Mouse (Mus musculus) layer of hippocampus, postnatal 36 days (tissue): Measurements from ENCODE around the gene Abl2. TPM values are rescaled to one million over a fixed set of nuclear protein-coding genes. Genes with fewer than 3 reads are reported as not detected.
"Not testable (repeated sequence)": the region's sequence is repeated elsewhere in the genome, so short reads cannot be mapped to it uniquely, and the experiment has no call there.

Experiments
- DNase-seq, 2 experiments: peaks; one replicate each; pipeline ENCODE4 v3.0.0; 2022
- total RNA-seq, 2 experiments: library from RNA; stranded (reverse); gene quantifications; 2 replicates each; pipeline ENCODE4 v1.2.3; 2021

The Abl2 gene
- total RNA-seq, 2 experiments from 2014 or later: 89.1 to 89.3 TPM

DNA sequence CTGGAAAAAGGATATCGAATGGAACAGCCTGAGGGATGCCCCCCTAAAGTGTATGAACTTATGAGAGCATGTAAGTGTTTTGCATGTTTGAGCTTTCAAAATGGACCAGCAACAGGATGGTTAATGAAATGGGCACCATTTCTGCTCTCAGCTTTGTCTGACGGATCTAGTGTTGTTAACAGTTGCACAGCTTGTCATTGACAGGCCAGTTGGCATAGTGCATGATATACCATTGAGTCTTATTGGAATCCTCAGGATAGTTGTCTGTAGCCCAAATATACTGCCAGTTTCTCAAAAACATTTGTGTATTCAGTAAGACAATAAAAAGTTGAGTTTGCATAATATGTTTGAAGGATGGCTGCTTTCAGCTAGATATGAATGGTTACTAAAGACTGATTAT is 76.6 kb downstream of the Abl2 start:
- no peak for DNase-seq

DNA sequence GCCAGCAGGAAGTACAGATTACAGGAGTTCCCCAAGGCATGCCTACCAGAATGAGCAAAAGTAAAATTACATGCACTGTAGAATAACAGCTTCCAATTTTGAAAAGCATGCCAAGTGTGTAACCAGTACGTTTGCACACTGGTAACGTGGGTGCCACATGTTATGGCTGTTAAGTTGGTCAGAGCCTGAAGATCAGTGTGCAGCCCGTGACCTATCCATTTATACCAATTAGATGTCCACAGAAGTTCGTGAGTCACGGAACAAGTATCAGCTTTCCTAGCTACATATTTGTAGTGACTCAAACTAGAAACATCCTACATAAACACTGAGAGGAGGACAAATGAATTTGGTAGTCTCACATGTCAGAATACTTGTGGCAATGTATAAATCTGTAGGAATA is 80.9 kb downstream of the Abl2 start:
- DNase-seq: no peak

DNA sequence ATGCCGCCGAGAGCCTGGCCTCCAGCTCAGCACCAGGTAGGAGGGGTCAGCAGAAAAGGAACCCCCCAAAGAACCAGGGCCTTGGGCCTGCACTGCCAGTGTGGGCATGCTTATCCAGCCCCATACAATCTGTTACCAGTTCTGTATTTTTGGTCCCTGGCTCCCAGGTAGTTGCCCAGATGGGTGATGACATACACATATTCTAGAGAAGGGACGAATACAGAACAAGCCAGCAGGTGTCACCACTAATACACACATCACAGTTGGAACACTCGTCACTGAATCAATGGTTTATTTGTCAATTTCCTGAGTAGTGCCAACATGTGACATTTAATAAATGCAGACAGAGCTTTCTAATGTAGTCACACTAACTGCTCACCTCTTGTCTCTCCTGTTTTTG is 82.0 kb downstream of the Abl2 start:
- DNase-seq: no peak

DNA sequence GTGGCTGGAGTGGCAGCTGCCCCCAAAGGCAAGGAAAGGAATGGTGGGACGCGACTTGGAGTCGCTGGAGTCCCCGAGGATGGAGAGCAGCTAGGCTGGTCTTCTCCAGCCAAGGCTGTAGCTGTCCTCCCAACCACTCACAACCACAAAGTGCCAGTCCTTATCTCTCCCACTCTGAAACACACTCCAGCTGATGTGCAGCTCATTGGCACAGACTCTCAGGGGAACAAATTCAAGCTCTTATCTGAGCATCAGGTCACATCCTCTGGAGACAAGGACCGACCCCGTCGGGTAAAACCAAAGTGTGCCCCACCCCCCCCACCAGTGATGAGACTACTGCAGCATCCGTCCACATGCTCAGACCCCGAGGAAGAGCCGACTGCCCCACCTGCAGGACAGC is 83.2 kb downstream of the Abl2 start:
- DNase-seq: no peak

DNA sequence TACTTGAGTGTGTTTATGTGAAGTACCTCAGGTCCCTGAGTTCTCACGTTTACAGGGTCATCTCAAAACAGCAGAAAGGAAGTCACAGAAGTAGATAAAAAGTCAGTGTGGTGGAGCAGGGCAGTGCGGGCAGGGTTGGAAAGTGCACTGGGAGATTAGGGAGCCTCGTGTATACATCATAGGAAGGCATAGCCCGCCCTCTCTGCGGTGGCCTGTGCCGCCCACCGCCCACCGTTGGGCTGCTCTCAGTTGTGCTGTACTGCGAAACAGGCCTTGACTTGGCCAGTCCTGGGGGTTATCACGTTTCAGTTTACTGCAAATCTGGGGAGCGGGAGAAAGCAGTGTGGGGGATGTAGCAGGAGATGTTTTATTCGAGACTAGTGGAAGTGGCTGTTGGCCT is 84.2 kb downstream of the Abl2 start:
- DNase-seq: no peak

DNA sequence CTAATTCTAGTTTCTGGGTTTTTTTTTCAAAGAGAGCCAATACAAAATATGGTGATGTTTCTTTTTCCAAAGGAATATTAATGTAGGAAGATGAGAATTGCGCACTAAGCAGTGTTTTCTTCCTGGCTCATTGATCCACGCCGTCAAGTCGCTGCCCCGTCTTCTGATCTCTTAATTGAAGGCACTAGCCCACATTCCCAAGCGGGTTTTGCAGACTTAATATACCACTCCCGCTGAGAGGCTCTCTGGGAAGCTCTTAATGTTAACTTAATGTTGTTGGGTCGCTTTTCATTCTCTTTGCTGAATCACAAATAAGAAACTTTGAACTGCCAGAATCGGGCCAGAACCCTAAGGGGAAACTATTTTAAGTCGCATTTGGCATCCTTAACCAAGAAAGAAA is 85.5 kb downstream of the Abl2 start:
- DNase-seq: no peak

DNA sequence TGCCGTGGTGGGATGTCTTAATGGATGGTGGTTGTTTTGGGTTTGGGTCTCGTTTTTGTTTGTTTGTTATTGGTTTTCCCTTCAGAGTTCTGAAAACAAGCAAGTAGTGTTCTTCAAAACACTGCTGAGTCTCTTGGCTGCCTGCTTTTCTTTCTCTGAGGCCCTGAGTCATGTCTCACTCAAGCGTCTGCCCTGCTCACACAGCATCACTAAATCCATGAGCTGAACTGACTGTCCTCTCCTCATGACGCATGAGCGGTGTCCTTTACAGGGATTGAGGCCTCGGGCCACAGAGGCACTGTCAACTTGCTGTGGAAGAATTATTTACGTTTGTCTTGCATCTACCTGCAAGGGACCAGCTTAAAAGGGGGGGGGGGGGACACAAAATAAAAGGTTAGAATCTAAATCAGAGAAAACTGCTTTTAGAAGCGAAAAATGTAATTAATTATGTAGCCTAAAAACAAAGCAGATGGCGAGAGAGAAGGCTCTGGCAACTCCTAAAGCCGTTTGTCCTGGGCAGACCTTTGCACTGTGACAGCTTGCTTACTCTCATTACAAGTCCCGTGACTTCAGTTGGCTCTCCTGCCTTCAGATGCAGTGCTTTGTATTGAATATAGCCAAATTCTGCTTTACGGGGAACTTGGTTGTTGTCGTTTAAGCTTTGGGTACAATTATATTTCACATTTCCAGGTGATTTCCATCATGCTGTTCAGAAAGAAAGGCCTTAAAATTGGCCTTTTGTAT is 86.4 kb downstream of the Abl2 start:
- DNase-seq: no peak

DNA sequence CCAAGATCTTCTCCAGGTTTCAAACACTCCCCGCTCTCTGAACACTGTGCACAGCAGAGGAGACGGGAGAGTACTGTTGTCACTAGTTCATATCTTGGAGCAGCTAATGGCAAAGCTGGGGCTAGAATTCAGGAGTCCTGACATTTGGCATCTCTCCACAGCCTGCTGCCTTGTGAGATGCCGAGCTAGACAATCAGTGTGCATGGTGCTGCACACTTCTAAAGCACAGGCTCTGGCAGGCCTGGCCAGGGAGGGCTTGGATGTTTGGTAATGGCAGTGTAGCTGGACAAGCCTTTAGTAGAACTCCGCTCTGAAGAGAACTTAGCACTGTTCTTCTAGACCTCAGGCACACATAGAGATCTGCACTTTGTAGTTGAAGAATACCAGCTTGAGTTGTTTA is 87.4 kb downstream of the Abl2 start:
- DNase-seq: no peak

DNA sequence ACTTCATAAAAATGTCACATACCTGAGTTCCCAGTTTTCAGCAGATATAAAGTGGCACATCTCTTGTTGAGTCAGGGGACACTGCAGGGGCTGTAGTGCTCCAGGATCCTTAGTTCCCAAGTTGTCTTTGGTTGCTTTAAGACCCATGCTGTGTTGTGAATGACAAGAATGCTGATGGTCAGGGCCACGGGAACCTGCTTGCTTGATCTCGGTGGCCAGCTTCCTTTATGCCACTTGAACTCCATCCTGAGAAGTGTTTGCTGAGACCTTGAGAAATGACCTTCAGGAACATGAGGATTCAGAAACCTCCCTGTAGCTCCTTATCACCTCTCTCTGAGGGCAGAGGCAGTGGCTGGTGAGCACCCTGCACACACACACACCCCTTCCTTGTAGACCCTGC is 90.1 kb downstream of the Abl2 start:
- no peak for DNase-seq

DNA sequence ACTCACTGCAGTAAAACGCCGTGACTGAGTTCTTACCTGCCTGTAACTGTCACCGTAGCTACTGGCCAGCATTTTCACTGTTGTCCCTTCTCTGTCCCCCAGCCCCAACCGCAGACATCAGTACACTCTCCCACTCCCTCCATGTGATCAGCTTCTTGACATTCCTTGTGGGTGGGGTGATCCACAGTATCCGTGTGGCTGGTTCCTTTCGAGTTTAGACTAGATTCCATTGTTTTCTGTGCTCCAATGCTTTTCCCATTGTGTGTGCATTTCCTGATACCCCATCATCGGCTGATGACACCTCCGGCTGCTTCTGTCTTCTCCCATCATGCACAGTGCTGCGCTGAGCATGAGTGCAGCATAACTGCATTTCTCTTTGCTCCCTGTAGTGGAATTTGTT is 92.0 kb downstream of the Abl2 start:
- no peak for DNase-seq

DNA sequence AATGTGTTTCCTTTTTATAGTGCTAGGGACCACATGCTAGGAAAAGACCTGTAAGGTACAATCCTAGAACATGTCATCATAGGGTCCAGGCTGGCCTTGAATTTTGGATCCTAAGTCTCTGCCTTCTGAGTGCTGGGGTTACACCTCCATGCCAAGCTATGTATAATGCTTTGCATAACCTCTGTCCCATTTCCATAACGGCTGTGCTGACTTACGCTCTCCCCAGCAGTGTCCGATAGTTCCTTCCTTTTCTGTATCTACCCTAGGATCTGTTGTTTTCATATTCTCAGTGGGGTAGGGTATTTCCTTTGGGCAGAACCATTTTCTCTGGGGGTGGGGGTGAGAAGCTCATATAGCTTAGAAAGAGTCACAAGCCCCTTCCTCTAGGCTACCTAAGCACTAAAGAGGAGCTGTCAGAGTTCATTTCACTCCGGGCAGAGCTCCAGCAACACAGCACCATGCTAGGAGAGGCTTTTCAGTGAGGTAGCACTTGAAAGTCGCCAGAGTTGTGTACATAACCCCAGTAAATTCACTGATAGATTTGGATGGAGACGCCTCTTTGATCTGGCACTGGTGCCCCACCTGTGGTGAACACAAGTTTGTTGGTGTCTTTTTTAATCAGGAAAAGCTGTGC is 93.7 kb downstream of the Abl2 start:
- DNase-seq: no peak

DNA sequence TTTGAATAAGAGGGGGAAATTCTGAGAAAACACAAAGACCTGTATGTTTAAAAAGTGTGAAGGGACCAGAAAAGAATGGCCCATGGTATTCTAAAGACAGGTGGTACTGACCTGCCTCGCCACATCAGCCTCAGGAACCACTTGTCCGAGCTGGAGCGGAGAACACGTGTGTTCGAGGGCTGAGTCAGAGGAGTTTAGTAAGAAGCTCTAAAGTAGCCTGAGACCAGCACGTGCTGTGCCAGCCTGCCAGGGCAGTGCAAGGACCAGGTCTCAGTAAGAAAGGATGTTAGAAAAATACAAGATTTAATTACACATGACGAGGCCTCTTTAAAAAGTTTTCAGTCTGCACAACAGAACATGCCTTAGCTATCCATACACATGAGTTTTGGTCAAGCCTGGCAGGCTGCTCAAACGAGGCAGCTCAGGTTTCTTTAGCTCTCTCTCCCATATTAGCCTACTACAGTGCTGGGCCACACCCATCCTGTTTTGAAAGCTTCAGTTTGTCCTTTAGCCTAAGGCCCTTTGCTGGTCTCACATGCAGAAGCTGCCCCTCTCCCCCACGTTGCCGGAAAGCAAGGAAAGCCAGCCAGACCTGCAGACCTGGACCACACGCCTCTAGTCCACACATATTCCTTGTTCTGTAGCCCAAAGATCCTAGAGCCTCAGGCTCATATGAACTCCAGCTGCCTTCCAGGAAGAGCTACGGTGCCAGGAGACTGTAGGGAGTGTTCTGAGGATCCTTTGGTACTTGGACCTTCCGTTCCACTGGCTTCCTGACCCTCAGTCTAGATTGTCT is 96.3 kb downstream of the Abl2 start:
- no peak for DNase-seq

DNA sequence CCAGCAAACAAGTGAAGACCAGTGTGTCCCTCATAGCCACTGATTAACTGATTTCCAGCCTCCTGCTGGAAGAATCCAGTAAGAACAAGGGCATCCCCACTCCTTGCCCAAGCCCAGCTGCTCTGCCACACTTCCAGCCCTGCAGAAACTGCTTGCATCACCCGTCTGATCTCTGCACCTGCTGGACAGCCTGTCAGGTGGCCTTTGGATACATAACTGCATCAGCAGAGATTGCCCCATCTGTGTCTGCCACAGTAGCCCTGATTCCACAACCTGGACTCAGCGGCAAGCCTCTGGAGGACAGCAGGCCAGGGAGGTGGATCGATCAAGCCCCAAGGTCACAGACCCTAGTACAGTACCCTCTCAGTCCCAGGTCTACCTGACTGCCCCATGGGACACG is 98.9 kb downstream of the Abl2 start:
- DNase-seq: no peak

DNA sequence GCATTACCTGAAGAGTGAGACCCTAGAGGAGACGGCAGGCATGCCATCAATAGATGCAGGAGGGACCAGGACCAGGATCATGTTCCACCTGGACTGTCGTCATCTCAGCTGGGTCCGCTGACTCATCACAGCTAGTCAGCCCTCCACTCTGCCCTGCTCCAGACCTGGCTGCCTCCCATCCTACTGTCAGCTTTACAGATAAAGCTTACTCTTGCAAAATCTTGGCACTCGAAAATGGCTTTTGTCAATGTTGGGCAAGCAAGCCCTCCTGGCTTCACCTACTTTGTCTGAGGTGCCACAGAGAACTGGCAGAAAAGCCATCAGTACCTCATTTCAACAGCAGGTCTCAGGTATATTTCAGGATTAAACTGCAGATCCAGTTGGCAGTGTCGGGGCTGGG is 100.1 kb downstream of the Abl2 start:
- no peak for DNase-seq

DNA sequence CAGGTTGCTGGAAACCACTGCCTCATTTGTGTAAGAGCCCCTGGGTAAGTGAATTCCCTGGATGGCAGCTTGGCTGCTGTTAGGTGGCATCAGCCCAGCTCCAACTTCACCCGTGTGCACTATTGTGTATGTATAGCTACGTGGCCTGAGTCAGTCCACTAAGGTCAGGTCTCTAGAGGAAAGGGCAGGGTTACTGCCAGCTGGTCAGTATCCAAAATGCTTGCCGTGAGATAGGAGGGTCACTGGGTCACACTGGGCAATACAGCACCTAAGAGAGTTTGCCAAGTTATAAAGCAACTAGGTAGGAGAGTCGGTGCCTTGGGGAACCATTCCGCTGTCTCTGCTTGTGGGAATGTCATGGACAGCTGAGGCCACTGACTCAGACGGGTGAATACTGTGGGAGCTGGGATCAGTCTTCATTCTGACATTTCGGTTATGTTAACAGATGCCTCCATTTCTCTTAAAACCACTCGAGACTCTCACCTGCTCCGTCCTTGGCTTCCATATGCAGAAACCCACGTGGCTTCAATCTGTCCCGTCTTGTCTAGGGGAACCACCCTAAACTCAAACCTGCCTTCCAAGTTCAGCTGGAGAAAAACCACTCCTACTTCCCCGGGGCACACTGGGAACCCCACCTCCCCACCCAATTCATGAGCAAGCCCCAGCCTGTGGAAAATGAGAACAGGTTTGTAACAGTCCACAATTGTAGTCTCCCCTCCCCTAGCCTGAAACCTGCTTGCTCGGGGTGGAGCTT is 101.5 kb downstream of the Abl2 start:
- no peak for DNase-seq

DNA sequence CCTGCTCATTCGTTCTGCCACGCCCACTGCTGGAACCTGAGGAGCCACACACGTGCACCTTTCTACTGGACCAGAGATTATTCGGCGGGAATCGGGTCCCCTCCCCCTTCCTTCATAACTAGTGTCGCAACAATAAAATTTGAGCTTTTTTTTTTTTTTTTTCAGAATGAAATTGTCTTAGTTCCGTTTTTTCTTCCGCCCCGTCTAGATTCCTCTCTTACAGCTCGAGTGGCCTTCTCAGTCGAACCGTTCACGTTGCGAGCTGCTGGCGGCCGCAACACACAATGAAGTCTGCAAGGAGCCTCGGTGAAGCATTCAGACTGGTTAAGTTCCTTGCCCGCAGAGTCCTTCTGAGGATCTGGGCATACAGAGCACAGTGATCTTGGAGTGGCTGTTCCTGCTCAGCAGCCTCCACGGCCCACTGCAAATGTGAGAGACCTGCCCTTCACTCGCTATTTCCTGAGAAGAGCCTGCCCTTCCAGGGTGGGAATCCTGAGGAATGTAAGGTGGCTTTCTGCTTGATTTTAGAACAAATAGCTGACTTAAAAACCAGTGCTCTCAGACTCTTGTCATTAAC is 102.2 kb downstream of the Abl2 start:
- DNase-seq: not testable (repeated sequence)

DNA sequence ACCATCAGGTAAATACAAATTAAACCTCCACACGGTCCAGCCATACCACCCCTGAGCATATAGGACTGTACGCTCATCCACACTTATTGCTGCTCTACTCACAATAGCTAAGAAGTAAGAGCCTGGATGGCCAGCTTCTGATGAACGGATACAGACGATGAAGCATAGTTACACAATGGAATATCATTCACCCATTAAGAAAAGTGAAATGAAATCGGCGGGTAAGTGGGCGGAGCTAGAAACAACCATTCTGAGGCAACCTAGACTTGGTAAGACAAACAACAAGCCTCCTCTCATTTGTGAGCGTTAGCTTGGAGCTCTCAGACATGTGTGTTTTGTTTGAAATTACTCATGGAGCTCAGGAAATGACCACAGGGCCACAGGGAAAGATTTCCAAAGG is 107.2 kb downstream of the Abl2 start:
- no peak for DNase-seq

DNA sequence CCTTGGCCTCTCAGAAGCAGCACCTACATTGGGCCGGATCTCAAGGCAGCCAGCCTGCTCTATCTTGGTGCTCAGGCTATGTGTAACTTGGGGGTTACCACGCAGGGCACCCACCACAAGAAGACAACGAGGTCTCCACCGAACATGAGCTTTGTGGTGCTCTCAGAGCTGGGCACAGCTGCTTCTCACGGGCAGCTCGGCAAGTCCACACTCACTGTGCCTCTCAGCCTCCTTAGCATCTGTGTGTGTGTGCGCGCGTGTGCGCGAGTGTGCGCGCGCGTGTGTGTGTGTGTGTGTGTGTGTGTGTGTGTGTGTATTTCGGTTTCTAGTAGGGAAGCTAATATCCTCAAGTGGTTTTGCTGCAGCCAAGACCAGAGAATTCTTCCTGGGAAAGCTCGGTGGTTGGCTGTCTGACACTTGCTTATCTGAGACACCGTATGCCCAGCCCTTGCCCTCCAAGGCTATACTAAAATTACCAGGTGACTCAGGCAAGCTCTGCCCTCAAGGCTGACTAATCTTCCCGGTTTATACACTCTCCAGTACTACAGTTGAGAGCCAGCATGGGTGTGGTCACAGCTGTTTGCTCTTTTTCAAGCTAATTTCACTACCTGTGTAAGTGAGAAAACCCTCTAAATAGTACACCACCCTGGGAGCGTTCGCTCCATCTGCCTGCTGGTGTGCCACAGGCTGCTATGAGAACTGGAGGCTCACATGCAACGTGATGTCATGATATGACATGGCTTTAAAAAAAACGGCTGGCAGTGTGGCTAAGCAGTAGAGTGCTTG is 108.7 kb downstream of the Abl2 start:
- DNase-seq: no peak

DNA sequence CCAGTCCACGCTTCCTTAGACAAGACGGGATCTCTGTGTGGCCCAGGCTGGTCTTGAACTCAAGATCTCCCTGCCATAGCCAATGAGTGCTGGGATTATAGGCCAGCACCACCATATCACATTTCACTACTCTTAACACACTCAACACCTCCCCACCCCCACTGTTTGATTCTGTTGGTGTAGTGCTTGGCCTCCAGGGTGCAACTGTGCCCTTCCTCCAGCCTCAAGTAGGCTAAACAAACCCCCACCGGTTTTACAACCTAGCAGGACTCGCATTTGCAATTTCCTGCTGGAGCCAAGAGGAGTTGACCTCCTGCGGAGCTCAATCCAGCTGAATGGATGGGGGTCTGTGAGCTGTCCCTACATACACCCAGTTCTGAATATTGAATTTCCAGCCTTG is 110.0 kb downstream of the Abl2 start:
- DNase-seq: no peak

DNA sequence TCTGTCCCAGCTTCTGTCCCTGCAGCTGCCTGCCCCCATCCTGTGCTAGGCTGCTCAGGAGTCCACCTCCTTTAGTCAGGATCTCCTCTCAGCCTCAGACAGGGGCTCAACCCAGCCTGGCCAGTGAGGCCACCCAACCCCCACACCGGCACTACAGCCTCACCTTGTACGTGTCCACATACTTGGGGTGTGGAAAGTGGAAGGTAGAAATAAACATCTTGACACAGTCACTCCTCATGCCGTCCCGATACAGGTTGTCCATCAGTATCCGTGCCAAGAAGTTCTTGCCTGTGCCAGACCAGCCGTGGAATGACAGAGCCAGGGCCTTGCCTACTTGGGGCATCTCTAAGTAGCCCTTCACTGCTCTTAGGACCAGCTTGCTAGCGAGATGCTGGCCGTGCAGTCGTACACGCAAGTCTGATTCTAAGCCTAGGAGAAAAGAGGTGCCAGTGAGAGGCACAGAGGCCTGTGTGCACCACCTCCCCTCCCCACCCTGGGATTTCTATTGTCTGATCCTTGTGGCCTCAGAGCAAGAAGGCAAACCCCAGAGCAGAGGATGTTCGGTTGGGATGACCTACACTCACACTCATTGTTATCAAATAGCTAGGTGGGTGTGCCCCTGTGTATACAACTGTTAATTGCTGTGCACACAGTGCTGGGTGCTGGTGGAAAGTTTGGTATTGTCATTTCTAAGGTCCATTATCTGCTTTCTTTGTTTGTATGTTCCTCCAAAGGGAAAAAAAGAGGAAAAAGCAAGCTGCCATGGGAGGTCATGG is 110.8 kb downstream of the Abl2 start:
- no peak for DNase-seq

DNA sequence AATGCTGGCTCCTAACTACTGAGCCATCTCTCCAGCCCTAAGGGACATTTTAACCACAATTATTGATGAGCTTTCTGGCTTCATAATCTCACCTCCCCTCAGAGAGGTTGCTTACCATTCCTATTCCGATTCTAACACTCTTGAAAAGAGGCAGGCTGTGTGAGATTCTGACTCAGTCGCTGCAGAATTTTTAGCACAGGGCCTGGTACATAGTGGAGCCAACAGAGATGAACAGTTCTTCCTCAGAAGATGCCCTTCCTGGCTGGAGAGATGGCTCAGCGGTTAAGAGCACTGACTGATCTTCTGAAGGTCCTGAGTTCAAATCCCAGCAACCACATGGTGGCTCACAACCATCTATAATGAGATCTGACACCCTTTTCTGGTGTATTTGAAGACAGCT is 113.3 kb downstream of the Abl2 start:
- DNase-seq: no peak
